Mouse (Mus musculus) erythroblast, embryonic 14.5 days (primary cell): Measurements from ENCODE around the gene Ankrd22.

ENCODE experiments used
- GATA1 ChIP-seq: IDR thresholded peaks from 2 replicates; pipeline ENCODE4 v1.6.1; 2012; ENCODE audit warnings: low read length, inconsistent platforms, mixed read lengths
- TAL1 ChIP-seq: IDR thresholded peaks from 3 replicates; pipeline ENCODE4 v1.6.1; 2012; ENCODE audit warnings: low read length, inconsistent platforms, mixed read lengths

GRCm38 (mm10) chr19:34210841-34211240 is 45.0 kb upstream of the Ankrd22 start:
- TF ChIP-seq GATA1 (no peak), TAL1 (no peak)
